Mouse (Mus musculus) lung, postnatal 4 days (tissue): ENCODE data around the gene Gm35549.

Source experiments
- DNase-seq, 2 experiments: peaks; one replicate each; pipeline ENCODE4 v3.0.0; 2021

The Gm35549 gene

GRCm38 (mm10) chr9:122823374-122824017, 20.3 kb downstream of the Gm35549 start:
- DNase-seq: no peak

GRCm38 (mm10) chr9:122815239-122815851, 28.5 kb downstream of the Gm35549 start:
- no peak for DNase-seq

GRCm38 (mm10) chr9:122814775-122815174, 29.1 kb downstream of the Gm35549 start:
- DNase-seq: no peak

- DNase-seq: no peak
Measured at GRCm38 (mm10) chr9:122812386-122812785, 31.4 kb downstream of the Gm35549 start.

- DNase-seq: no peak
Measured at GRCm38 (mm10) chr9:122810212-122810611, 33.6 kb downstream of the Gm35549 start.

- DNase-seq: no peak
Measured at GRCm38 (mm10) chr9:122807186-122807585, 36.6 kb downstream of the Gm35549 start.

GRCm38 (mm10) chr9:122805845-122806341, 37.9 kb downstream of the Gm35549 start:
- no peak for DNase-seq

- DNase-seq: peak; percentile 94
Measured at GRCm38 (mm10) chr9:122805053-122805844, 38.6 kb downstream of the Gm35549 start, which contains the start of gene Tcaim. TSS of gene Tcaim (plus strand) at chr9:122805539.

- DNase-seq: no peak
Measured at GRCm38 (mm10) chr9:122786534-122786933, 57.3 kb downstream of the Gm35549 start.

- DNase-seq: no peak
Measured at GRCm38 (mm10) chr9:122785231-122785630, 58.6 kb downstream of the Gm35549 start.
